Mouse (Mus musculus) frontal cortex, postnatal 25 days (tissue): ENCODE results near the gene Cdk18.

ENCODE experiments used
- DNase-seq, 2 experiments: peaks; one replicate each; pipeline ENCODE4 v3.0.0; 2022; ENCODE audit warnings: low spot score in 2 of 2

Cdk18 gene

DNA sequence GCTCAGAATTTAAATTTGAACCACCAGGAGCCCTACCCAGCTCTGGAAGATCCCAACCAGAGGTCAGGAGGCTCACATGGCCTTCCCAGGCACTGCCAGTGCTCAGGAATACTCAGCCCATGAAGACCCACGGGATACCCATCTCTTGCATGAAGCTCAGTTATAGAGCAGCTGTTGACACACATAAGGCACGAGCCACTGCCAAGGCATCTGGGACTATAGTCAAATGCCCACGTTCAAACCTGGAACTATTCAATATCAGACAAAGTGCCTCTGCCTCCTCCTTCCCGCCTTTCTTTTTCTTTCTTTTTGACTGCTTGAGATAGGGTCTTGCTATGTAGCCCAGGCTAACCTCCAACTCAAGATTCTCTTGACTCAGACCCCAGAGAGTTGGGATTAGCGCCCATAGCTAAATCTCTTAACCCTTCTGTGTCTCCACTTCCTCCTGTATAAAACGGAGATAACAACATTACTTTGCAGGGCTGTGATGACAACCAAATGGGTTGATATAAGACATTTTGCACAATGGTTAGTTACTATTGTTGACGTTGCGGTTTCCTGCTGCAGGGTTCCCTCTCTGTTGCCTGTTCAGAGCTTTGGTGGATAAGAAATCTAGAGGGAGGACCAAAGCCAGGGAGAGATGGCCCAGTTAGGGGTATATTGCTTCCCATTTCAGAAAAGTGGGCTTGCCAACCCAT, 73.9 kb downstream of the Cdk18 start:
- DNase-seq = no peak

DNA sequence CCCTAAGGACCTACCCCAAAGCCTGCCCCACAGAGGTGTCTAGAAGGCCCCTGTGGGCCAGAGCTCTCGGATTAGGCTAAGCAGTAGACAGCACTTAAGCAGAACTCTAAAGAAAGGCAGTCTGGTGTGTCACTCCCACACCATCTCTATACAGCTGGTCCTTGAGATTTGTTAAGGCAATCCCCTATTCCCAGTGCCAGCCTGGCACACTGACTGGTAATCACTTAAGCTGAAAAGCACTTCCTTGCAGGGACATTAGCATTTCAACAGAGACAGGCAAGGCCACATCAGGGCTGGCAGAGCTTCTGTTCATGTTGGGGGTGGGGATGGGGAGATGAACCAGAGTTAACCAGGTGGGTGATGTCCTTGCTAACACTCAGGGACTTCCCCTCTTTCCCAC, 74.5 kb downstream of the Cdk18 start:
- DNase-seq = no peak

DNA sequence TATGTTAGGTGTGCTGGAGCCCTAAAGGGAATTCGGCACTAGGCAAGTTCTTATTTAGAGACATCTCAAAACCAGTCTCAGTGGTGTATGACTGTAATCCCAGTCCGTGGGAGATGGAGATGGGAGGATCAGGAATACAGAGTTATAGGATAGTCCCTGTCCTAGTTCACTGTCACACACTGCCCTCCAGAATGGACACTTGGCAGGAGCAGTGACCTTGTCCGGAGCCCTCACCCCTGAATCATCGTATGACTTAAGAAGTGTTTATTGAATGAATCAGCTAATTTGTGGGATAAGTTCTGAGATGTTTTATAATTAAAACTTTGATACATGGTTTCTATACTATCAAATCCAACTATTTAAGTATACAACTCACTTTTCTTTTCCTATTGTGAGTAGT, 76.4 kb downstream of the Cdk18 start:
- DNase-seq = no peak
